Mouse (Mus musculus): ENCODE data around the gene H2-Q7.
"Not testable (repeated sequence)": the region's sequence is repeated elsewhere in the genome, so short reads cannot be mapped to it uniquely, and the experiment has no call there.

The H2-Q7 gene

DNA sequence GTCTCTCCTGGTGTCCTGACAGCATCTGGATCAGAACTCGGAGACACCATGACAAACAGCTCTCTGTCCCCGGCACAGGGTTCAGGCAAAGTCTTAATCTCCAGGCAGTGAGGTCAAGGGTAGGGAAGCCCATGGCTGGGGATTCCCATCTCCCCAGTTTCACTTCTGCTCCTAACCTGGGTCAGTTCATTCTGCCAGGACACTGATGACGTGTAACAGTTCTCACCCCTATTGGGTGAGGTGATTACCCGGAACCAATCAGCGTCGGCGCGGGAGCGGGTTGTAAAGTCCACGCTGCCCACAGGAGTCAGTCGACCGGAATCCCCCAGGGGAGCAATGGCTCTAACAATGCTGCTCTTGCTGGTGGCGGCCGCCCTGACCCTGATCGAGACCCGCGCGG is at the start of gene H2-Q7:
H2-Q7 (plus strand) TSS at position 271 of the 400 bp plus-strand sequence.
- peak; percentile 40 to 67 for DNase-seq (ENCODE audit: low spot score in 2 of 2)

DNA sequence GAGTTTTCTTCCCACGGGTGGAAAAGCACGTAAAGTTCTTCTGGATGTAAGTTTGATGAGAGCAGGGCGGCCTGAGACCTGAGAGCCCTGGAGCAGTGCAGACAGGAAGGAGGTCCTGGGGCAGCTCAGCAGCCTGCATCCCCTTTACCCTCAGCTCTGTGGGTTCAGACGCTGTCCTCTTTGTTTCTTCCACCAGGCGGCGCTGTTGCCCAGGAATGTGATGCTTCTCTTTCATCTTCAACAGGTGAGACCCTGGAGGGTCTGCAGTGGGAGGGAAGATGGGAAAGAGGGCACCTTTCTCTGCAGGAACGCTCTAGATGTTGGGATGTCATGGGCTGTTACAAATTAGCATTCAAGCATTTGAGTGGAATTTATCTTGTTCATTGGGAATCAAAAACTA is 49.2 kb upstream of the H2-Q7 start:
- DNase-seq (ENCODE audit: low spot score in 2 of 2), result not testable (repeated sequence)

DNA sequence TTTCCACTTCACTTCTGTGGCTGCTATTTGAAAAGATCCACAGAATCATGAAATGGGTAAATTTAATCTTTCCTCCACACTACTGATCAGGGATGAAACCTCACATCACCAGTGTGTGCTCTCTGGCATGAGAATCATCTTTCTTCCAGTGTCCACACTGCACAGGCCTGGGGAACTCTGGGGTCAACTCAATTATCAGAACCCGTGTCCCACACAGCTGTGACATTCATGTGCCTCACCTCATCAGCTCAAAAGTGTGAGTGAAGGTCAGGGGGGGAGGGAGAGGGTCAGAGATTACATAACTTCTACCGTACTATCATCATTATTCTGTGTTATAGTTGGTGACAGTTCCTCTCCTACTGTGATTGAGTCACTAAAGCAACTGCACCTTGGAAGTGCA is 46.3 kb upstream of the H2-Q7 start:
- not testable (repeated sequence) for DNase-seq (ENCODE audit: low spot score in 2 of 2)

DNA sequence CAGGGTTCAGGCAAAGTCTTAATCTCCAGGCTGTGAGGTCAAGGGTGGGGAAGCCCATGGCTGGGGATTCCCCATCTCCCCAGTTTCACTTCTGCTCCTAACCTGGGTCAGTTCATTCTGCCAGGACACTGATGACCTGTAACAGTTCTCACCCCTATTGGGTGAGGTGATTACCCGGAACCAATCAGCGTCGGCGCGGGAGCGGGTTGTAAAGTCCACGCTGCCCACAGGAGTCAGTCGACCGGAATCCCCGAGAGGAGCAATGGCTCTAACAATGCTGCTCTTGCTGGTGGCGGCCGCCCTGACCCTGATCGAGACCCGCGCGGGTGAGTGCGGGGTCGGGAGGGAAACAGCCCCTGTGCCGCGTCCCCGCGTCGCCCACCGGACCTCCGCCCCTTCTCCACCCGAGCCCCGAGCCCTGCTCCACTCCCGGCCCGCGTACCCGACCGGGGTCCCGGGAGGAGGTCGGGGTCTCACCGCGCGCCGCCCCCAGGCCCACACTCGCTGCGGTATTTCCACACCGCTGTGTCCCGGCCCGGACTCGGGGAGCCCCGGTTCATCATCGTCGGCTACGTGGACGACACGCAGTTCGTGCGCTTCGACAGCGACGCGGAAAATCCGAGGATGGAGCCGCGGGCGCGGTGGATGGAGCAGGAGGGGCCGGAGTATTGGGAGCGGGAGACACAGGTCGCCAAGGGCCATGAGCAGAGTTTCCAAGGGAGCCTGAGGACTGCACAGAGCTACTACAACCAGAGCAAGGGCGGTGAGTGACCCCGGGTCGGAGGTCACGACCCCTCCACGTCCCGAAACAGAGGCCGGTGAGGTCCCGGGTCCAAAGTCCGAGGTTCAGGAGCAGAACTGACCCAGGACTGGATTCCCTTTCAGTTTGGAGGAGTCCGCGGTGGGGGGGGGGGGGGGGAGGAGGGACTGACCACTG is 44.8 kb upstream of the H2-Q7 start:
- DNase-seq (ENCODE audit: low spot score in 2 of 2), result not testable (repeated sequence)

DNA sequence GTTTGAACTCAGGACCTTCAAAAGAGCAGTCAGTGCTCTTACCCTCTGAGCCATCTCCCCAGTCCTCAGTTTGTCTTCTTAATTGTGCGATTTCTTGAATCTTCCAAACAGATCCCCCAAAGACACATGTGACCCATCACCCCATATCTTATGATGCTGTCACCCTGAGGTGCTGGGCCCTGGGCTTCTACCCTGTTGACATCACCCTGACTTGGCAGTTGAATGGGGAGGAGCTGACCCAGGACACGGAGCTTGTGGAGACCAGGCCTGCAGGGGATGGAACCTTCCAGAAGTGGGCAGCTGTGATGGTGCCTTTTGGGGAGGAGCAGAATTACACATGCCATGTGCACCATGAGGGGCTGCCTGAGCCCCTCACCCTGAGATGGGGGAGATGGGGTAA is 42.0 kb upstream of the H2-Q7 start:
- not testable (repeated sequence) for DNase-seq (ENCODE audit: low spot score in 2 of 2)

DNA sequence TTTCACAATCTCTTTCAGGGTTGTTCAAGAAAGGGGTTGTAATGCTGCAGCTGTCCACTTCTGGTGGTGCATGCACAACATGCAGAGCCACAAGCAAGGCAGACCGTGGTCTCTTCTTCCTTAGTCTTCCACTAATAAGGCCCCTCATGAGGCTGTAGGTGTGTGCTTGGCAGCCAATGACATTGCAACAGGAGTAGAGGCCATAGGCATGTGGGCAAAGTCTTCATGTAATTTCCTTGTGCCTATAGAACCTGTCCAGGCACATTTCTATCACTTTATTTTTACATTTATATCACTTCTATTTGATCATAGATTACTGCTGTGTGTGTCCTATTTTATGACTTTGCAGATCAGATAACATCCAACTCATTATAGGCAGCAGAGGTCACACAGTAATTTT is 25.9 kb upstream of the H2-Q7 start:
- not testable (repeated sequence) for DNase-seq (ENCODE audit: low spot score in 2 of 2)

DNA sequence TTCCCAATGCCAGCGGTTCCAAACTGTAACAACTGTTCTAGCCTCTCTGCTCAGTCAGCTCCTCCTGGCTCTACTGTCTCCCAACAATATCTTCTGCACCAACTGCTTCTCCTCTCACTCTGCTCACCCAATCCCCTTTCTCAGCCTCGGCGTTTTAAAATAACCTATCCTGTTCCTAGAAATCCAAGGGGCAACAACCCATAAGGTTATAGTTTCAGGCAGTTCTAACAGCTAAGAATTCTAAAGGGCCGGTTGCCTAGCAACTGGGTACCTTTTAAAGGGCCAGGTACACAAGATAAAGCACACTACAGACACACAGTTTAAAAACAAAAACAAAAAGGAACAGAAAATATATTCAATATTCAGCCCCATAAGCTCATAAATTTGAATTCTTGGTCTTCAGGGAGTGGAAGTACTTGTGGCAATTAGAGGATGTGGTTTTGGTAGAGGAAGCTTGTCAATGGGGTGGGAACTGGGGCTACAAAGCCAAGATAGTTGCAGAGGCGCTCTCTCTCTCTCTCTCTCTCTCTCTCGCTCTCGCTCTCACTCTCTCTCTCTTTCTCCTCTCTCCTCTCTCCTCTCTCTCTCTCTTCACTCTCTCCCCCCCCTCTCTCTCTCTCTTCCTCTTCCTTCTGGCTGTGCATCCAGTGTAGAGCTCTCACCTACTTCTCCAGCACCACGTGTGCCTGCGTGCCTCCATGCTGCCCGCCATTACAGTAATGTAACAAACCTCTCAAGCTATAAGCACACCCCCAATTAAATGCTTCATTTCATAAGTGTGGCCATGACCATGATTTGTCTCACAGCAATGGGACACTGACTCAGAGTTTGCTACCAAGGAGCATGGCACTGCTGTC is 23.5 kb upstream of the H2-Q7 start:
- not testable (repeated sequence) for DNase-seq (ENCODE audit: low spot score in 2 of 2)

DNA sequence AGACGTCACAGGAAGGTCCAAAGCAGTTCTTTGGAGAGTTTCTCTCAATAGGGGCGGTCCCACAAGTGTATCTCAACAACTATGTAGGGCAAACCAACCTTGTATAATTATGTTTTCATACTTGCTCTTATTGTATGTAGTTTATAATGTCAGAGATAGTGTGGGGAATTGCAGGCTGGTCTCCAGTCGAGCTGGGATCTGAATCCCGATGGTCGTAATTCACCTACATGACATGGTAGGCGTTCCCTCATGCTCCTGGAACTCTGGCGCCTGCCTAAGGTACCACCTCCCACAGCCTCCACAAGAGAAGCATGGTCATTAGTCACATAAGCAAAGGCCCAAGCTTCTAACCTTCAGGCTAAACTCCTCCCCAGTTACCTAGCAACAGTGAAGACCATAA is 20.2 kb upstream of the H2-Q7 start:
- DNase-seq (ENCODE audit: low spot score in 2 of 2), result no peak

DNA sequence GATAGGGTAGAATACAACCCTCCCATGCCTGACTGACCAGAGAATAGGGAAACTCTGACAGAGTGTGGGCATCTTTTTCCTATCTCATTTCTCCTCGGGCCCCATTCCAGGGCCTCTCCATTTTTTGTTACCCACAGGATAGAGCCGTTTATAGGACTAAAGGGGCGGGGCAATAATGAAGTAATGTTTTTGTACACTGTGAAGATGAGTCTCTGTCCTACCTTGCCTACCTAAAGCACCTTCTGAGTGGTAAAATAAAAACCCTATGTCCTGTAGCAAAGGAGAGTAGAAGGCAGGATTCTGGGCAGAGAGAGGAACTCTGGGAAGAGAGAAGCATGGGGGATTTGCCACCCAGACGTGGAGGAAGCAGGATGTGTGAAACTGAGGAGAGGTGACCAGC is 19.4 kb upstream of the H2-Q7 start:
- not testable (repeated sequence) for DNase-seq (ENCODE audit: low spot score in 2 of 2)

DNA sequence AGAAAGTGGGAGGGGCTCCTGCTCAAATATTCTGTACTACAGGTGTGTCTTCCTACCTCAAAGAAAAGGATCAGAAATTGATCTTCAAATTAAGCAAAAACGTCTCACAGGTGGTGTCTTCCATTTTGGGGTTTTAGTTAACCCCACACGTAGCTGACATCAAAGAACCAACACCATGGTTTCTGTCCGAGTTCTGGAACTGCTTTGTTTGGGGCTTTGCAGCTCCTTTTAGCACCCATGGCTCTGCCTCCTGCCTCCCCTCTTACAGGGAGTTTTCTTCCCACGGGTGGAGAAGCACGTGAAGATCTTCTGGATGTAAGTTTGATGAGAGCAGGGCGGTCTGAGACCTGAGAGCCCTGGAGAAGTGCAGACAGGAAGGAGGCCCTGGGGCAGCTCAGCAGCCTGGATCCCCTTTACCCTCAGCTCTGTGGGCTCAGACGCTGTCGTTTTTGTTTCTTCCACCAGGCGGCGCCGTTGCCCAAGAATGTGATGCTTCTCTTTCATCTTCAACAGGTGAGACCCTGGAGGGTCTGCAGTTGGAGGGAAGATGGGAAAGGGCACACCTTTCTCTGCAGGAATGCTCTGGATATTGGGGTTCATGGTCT is 18.6 kb upstream of the H2-Q7 start:
- DNase-seq (ENCODE audit: low spot score in 2 of 2), result not testable (repeated sequence)

DNA sequence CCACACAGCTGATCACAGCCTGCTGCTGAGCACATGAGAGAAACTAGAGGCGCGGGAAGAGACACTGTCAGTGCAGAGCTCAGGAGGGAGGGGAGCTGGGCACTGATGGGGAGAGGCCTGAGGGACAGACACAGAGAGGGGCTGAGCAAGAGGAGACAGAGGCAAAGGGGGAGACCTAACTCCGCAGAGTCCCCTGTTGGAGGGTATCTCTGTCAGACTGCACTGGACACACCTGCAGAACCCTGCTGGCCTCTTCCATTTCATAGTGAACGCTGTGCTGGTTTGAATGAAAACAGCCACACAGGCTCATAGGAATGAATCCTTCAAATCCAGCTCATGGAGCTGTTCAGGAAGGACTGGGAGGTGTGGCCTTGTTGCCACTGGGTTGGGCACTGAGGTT is 17.6 kb upstream of the H2-Q7 start:
- not testable (repeated sequence) for DNase-seq (ENCODE audit: low spot score in 2 of 2)

DNA sequence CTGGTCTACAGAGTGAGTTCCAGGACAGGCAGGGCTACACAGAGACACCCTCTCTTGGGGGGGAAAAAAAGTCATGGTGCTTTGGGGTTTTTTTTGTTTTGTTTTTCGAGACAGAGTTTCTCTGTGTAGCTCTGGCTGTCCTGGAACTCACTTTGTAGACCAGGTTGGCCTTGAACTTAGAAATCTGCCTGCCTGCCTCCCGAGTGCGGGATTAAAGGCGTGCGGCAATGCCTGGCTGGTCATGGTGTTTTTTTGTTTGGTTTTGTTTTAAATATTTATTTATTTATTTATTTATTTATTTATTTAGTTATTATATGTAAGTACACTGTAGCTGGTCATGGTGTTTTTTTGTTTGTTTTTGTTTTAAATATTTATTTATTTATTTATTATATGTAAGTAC is 16.6 kb upstream of the H2-Q7 start:
- DNase-seq (ENCODE audit: low spot score in 2 of 2), result not testable (repeated sequence)

DNA sequence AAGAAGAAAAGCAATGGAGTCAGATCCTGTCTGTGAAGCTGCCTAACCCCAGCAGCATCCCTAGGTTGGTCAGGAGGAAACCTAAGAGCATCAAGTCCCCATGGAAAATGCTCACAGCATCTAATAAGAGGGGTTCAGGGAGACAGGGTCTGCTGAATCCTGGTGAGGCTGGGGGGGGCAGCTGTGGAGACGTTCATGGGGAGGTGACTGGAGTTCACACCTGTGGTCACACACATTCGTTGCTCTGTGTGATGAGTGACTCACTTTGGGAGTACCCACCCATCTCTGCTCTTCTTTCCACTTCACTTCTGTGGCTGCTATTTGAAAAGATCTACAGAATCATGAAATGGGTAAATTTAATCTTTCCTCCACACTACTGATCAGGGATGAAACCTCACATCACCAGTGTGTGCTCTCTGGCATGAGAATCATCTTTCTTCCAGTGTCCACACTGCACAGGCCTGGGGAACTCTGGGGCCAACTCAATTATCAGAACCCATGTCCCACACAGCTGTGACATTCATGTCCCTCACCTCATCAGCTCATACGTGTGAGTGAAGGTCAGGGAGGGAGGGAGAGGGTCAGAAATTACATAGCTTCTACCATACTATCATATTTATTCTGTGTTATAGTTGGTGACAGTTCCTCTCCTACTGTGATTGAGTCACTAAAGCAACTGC is 15.7 kb upstream of the H2-Q7 start:
- not testable (repeated sequence) for DNase-seq (ENCODE audit: low spot score in 2 of 2)

DNA sequence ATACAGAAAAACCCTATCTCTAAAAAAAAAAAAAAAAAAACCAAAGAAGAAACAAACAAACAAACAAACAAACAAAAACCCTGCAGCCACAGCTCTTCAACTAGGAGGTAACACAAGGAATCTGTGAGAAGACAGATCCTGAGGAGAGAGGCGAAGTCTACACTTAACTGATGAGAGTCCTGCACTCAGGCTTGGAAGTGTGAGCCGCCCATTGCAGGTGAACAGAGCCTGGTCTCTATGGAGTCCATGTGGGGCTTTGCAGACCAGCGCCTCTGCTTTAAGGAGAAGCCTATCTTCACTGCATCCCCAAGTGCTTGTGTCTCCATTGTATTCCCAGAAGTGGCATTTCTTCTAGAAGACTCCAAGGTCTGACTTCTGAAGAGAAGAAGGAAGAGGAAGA is 14.8 kb upstream of the H2-Q7 start:
- not testable (repeated sequence) for DNase-seq (ENCODE audit: low spot score in 2 of 2)

DNA sequence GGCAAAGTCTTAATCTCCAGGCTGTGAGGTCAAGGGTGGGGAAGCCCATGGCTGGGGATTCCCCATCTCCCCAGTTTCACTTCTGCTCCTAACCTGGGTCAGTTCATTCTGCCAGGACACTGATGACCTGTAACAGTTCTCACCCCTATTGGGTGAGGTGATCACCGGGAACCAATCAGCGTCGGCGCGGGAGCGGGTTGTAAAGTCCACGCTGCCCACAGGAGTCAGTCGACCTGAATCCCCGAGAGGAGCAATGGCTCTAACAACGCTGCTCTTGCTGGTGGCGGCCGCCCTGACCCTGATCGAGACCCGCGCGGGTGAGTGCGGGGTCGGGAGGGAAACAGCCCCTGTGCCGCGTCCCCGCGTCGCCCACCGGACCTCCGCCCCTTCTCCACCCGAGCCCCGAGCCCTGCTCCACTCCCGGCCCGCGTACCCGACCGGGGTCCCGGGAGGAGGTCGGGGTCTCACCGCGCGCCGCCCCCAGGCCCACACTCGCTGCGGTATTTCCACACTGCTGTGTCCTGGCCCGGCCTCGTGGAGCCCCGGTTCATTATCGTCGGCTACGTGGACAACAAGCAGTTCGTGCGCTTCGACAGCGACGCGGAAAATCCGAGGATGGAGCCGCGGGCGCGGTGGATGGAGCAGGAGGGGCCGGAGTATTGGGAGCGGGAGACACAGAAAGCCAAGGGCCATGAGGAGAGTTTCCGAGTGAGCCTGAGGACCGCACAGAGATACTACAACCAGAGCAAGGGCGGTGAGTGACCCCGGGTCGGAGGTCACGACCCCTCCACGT is 14.1 kb upstream of the H2-Q7 start, which contains the start of gene H2-Q6:
H2-Q6 (plus strand) TSS at position 227 of the 793 bp plus-strand sequence.
- not testable (repeated sequence) for DNase-seq (ENCODE audit: low spot score in 2 of 2)

DNA sequence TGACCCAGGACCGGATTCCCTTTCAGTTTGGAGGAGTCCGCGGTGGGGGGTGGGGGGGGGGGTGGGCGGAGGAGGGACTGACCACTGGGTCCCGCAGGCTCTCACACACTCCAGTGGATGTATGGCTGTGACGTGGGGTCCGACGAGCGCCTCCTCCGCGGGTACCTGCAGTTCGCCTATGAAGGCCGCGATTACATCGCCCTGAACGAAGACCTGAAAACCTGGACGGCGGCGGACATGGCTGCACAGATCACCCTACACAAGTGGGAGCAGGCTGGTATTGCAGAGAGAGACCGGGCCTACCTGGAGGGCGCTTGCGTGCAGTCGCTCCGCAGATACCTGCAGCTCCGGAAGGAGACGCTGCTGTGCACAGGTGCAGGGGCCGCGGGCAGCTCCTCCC is 13.5 kb upstream of the H2-Q7 start:
- DNase-seq (ENCODE audit: low spot score in 2 of 2), result not testable (repeated sequence)

DNA sequence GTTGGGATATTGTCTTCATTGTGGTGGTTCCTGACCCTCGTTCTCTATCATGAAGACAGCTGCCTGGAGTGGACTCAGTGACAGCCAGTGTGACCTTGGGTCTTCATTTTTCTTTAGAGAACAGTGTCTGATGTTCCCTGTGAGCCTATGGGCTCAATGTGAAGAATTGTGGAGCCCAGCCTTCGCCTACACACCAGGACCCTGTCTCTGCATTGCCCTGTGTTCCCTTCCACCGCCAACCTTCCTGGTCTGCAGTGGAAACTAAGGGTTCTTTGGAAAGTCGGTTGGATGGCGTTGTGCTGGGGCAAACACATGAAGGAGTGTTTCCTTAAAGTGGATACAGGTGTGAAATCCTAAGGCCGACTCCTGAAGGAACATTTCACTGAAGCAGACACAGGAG is 10.1 kb upstream of the H2-Q7 start:
- not testable (repeated sequence) for DNase-seq (ENCODE audit: low spot score in 2 of 2)

DNA sequence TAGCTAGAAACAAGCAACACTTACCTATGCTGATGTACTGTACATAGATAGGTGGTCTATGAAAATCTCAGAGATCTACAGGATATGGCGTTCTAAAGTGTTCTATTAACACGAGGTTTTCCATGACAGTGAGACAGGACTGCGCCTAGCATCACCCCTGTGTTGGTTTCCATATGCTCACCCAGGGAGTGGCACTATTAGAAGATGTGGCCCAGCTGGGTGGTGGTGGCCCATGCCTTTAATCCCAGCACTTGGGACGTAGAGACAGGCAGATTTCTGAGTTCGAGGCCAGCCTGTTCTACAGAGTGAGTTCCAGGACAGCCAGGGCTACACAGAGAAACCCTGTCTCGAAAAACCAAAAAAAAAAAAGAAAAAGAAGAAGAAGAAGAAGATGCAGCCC is 8.3 kb upstream of the H2-Q7 start:
- DNase-seq (ENCODE audit: low spot score in 2 of 2), result not testable (repeated sequence)

DNA sequence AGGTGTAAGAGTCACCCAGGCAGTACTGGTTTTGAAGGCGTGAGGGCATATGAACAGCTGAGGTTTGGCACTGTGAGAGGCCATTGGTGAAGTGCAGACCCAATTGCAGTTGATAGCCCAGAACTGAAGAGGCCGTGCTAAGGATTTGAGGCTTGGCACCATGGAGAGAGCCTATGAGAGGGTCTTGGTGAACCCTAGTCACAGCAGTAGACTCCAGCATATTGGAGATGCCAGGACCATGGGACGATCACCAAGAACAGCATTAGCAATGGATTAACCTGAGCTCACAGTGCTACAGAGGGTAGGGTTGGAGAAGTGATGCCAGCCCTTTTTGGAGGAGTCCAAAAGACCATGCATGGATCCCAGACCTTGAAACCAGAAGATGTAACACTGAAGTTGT is 6.8 kb upstream of the H2-Q7 start:
- not testable (repeated sequence) for DNase-seq (ENCODE audit: low spot score in 2 of 2)

DNA sequence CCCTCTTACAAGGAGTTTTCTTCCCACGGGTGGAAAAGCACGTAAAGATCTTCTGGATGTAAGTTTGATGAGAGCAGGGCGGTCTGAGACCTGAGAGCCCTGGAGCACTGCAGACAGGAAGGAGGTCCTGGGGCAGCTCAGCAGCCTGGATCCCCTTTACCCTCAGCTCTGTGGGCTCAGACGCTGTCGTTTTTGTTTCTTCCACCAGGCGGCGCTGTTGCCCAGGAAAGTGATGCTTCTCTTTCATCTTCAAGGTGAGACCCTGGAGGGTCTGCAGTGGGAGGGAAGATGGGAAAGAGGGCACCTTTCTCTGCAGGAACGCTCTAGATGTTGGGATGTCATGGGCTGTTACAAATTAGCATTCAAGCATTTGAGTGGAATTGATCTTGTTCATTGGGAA is 4.1 kb upstream of the H2-Q7 start:
- not testable (repeated sequence) for DNase-seq (ENCODE audit: low spot score in 2 of 2)

DNA sequence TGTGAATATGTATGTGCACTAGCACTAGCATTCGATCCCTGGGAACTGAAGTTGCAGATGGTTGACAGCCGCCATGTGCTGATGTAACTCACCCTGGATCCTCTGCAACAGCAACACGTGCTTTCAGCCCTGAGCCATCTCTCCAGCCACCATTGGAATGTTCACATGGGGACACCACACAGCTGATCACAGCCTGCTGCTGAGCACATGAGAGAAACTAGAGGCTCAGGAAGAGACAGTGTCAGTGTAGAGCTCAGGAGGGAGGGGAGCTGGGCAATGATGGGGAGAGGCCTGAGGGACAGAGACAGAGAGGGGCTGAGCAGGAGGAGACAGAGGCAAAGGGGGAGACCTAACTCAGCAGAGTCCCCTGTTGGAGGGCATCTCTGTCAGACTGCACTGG is 3.4 kb upstream of the H2-Q7 start:
- DNase-seq (ENCODE audit: low spot score in 2 of 2), result not testable (repeated sequence)
